Mouse (Mus musculus): ENCODE measurements around the gene Rabgap1.
"Not testable (repeated sequence)": the region's sequence is repeated elsewhere in the genome, so short reads cannot be mapped to it uniquely, and the experiment has no call there.

Rabgap1 gene

DNA sequence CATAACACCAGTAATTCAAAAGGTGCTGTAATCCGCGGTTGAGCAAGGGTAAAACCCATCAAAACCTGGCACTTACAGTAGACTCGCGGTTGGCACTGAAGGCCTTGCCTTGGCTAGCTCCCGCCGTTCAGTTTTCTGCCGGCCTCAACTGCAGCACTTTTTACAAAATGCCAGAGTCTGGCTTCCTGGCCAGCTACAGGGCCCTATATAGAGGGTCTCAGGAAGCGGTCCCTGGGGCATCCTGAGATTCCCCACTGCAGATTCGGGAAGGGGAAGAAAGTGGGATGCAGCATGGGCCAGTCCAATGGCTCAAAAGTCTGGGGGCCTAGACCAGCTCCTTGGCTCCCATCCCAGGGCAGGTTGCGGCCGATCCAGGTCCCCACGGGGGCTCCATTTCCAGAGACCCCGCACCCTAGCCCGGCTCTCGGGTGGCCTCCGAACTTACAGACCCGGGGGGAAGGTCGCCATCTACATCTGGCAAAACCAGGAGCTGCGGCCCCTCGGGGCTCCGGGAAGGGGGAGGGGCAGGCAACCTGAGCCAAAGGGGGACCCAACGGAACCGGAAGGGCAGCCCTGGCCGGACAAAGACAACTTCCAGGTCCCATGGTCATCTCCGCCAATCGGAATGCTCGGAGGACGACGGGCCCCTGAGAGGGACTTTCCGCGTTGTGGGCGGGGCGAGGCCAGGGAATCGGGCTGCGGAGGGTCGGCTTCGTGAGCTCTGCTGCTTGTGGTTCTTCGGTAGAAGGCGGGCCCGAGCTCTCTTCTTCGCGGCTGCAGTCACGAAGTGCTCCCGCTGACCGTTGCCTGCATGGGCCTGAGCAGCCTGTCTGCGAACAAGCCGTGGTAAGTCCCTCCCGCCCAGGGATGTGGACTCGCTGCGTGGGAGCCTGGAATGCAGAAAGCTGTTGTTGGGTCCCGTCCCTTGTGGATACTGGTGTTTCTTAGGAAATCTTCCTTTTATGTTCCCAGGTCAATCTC is at the start of gene Rabgap1, which contains the start of the genes Zbtb26 and Zbtb6:
TSS of gene Rabgap1 (plus strand) at position 669 of the 981 bp plus-strand sequence.
TSS of gene Zbtb26 (minus strand) at position 525 of the 981 bp plus-strand sequence.
TSS of gene Zbtb6 (minus strand) at position 561 of the 981 bp plus-strand sequence.
- DNase-seq, result peak; percentile 98

DNA sequence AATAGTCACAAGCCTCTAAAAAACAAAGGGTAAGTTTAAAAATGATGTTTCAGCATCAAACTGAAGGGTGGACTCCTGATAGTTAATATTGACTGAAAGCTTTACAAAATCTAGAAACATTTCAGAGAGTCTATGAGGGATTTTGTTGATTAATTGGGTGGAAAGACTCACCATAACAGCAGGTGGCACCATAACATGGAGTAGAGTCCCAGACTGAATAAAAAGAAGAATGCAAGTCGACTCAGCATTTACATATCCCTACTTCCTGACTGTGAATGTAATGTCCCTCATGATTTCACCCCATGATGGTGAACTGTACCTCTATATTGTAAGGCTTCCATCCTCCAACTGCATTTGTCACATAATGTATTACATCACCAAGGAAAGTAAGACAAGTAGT is 47.5 kb upstream of the Rabgap1 start:
- DNase-seq, result no peak

DNA sequence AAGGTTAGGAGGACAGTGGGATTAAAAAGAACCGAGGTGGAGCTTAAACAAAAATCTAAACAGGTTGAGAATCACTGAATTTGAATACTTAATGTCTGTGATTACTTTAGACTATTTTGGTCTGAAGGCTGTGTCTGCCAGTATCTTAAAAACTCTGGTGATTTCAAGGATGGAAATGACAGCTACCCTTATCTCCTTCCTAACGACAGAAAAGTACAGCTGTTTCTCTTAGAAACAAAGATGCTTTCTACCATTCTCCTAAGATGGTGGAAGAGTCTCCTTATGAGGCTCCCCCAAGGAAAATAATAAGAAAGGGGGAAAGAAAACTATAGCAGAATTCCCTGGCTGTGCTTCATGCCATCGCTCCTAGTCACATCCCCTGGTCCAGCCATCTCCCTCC is 21.2 kb upstream of the Rabgap1 start:
- DNase-seq, result no peak

DNA sequence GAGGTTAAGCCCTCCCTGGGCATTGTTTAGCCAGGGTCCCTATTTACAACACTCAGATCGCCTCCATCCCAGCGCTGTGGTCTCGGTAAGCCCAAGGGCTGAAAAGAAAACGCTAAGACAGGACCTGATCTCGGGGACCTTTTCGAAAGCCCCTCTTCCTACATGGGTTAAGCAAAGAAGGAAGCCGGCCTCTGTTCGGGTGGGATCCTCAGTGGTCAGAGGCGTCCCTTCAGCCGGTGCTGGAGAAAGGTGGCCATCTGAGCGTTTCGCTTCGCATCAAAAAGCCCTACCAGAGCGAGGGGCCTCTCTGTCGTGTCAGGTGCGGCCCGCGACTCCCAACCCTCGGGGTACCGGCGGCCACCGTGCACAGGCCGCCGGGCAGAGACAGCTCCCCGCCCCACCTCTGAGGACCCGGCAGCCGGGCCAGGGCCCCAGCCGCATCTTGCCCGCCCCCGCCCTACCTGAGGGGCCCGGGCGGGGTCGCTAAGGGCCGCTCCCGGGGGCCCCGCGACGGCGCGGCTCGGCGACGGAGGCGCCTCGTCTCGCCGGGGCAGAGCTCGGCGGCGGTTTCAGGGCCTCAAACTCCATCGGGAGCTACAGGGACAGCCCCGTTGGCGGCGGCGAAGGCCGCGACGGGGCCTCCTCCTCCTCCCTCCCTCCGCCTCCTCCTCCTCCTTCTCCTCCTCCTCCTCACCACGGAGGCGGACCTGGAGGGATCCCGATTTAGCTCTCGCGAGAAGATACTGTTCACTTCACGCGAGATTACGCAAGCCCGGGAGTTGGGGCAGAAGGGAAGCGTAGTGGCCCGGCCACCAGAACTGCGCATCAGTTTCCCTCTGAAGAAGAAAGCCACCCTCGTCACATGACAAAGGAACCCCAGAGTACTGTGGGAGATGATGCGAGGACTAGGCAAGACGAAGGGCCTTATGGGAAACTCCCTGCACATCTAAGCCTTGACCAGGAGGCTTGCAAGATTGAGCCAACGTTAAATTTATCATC is 20.5 kb upstream of the Rabgap1 start, which contains the start of gene Rc3h2:
TSS of gene Rc3h2 (minus strand) at position 598 of the 999 bp plus-strand sequence.
- peak; percentile 96 for DNase-seq

DNA sequence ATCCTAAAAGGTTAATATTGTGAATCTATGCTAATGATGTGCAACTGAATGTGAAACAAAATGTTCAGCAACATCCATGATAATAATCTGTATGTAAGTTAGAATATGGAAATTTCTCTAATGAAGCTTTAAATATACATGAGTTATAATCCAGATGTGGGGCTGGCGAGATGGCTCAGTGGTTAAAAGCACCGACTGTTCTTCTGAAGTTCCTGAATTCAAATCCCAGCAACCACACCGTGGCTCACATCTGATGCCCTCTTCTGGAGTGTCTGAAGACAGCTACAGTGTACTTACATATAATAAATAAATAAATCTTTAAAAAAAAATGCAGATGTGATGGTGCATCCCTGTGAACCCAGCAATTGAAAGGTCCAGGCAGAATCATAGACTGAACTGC is 19.4 kb upstream of the Rabgap1 start:
- no peak for DNase-seq

DNA sequence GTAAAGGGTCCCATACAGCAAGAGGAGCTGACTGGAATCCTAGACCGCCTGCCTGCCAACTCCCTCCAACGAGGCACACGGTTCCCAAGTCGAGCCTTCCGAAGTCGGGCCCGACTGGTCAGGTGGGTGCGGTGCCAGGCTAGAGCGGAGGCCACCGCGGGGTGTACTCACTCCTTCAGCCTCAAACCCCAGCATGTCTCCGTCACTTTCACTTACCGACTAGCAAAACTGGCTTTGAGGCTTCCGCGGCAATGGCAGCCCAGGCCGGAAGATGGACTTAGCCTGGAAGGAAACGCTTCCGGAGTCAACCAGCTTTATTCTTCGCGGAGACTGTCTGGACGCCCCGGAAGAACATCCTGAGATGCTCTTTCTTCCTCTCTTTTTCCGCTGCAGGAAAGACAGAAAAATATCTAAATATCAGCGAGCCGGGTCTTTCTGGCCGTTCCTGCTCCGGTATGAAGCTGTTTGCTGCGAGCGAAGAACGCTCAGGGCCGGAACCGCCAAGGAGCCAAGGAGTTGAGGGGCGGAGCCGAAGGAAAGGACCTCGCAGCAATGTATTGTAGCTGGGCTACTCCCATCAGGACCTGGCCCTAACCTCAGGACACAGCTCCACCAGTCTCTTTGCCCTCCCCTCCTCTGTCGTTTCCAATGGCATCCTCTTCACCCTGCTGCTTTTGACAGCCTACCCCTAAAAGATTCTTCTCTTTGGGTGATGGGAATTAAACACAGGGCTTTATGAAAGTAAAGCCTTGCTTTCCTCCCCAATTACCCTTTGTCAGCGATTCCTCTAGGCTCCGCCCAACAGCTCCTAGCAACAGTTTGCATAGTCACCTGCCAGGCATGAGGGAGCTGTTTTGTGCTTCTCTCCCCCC is 12.2 kb upstream of the Rabgap1 start:
- peak; percentile 90 for DNase-seq

DNA sequence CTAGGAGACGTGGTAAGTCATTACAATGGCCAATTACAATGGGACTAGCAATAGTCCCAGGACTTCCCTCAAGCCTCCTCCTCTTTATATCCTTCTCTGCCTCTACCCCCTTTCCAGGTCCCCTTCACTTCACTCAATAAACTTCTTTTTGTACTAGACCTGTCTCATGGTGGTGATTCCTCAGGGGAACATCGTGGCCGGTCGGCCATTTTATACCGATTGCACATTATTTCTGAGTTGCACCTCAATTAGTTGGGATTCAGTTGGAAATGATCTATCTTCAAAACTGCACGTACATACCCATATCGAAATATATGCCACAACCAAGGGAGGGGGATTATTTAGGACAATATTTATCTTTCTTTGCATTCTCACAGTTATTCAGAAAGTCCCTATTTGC is 11.5 kb upstream of the Rabgap1 start:
- no peak for DNase-seq

DNA sequence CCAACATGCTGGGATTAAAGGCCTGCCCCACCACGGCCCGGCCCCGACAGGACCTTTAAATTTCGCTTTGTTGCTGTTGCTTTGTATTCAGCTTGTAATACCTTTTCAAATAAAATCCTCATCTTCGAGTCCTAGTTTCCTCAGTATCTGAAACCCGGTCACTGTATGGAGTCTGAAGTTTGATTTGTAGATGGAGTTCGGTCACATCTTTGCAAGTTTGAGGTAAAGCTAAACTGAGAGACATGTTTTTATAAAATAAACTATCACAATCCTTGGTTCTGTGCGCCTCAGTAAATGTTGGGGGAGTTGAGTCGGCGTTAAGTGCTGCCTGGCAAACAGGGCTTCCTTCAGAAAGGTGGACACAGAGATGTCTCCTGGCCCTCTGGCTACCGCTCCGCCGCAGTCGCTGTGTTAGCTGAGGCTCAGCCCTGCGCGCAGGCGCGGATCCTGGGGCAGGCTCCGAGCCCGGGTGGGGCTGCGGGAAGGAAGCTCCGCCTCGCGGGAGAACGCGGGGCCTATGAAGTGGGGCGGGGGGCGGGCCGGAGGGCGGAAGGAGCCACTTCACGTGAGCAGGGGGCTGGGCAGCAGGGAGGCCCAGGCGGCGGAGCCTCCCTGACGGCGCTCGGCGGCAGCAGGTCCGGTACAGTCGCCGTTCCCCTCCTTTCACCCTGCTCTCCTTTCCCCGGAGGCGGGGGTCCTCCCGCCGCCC is 8.7 kb downstream of the Rabgap1 start:
- DNase-seq, result peak; percentile 96

DNA sequence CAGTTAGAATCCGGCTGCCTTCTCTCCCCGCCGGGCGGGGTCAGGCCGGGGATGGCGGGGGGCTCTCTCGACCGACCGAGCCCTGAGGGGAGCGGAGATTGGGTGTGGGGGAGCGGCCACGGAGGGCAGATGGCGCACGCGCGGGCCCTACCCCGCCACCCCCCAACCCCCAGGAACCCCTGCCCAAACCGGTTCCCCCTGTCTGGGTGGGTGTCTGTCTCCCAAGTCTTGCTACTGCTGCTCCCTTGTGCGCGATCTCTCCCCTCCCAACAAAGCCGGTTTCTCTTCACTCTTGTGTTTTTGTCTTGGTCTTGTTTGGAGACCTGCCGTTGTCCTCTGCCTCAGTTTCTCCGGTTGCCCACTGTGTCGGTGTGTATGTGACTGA is 9.3 kb downstream of the Rabgap1 start:
- no peak for DNase-seq

DNA sequence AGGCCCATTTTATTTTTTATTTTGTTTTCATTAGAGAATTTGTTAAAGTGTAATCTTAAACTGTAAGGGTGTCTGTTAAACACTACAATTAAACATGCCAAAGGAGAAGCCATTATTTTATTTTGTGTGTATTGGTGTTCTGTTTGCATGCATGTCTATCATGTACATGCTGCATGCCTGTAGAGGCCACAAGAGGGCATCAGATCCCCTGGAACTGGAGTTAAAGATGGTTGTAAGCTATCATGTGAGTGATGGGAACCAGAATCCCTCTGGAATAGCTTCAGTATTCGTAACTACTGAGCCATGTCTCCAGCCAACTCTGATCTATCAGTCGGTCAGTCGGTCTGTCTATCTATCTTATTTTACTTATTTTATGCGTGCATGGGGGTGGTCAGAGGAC is 17.6 kb downstream of the Rabgap1 start:
- DNase-seq, result no peak

DNA sequence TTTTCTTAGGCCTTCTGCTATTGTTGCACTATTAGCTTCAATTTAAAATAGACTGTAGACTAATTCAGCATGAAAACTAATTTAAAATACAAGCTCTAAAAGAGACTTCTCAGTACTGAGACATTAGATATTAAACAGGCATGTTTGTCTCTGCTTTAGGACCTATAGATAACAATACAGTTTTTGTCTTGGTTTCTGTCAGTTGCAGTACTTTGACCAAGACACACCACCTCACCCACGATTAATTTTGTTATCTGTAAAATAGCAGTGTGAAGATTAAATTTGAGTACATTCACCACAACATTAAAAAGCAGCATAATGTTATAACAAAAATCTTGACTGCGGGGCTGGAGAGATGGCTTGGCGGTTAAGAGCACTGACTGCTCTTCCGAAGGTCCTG is 23.2 kb downstream of the Rabgap1 start:
- no peak for DNase-seq

DNA sequence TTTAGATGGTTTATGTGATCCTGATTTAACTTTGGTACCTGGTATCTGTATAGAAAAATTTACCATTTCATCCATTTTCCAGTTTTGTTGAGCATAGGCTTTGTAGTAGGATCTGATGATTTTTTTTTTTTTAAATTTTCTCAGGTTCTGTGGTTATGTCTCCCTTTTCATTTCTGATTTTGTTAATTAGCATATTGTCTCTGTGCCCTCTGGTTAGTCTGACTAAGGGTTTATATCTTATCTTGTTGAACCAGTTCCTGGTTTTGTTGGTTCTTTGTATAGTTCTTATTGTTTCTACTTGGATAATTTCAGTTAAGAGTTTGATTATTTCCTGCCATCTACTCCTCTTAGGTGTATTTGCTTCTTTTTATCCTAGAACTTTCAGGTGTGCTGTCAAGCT is 36.5 kb downstream of the Rabgap1 start:
- DNase-seq, result no peak

DNA sequence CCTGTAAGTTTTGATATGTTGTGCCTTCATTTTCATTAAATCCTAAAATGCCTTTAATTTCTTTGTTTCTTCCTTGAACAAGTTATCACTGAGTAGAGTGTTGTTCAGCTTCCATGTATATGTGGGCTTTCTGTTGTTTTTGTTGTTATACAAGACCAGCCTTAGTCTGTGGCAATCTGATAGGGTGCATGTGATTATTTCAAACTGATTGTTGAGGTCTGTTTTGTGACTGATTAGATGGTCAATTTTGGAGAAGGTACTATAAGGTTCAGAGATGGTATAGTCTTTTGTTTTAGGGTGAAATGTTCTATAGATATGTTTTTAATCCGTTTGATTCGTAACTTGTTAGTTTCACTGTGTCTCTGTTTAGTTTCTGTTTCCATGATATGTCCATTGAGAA is 37.0 kb downstream of the Rabgap1 start:
- DNase-seq, result no peak

DNA sequence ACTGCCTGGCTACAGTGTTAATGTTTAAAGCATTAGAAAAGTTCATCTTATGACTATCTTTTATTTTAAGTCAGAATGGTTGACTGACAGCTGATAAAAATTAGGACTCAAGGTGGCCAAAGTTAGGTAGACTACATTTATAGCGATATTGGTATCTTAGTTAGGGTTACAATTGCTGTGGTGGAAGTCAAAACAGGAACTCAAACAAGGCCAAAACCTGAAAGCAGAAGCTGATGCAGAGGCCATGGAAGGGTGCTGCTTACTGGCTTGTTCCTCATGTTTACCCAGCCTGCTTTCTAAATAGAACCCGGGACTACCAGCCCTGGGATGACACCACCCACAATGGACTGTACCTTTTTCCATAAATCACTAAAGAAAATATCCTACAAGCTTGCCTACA is 41.1 kb downstream of the Rabgap1 start:
- DNase-seq, result no peak

DNA sequence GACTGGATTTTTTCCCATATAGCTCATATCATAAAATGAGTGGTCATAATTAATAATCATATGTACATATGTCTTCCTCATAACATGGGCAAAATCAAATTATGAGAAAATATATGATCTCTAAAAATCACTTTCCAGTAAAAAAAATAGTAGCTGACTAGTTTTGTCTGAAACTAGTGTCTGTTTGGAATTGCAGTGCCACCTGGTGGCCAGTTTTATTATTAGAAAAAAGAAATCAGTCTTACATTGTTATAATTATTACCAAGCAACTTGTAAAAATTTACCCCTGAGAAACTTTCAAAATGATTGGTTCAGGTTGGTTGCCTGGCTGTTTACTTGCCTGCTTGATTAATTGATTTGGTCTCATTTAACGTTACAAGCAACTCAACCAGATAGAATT is 42.3 kb downstream of the Rabgap1 start:
- peak; percentile 37 for DNase-seq

DNA sequence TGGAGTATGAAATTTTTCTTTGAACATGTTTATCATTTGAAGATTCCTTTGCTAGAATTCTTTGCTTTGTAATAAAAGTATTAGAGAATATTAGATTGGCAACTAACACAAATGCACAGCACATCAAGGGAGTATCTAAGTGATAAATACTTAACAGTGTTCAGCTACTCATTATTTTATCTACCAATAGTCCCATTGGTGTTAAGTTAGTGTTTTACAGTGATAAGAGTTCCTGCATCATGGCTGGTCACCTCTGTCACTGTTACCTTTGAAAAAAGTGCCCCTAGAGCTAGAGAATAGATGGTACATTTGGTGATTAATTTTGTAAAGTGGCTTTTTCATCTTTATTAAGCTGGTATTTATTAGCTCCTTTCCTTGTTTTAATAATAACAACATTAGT is 43.3 kb downstream of the Rabgap1 start:
- DNase-seq, result no peak

DNA sequence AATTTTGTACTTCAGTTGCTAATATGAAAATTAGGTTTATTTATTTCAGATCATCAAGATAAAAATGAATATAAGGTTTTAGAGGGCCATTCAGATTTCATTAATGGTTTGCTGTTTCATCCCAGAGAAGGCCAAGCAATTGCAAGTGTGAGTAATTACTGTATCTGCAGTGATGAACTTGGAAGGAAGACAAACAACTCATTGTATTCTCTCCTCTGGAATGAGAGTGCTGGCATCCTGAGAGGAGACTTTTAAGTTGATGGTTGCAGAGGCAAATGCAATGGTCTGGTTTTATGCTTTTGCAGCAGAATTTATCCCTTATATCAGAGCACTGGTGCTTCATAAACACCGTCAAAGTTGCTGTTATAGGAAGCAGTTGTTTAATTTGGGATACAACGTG is 45.9 kb downstream of the Rabgap1 start:
- DNase-seq, result no peak

DNA sequence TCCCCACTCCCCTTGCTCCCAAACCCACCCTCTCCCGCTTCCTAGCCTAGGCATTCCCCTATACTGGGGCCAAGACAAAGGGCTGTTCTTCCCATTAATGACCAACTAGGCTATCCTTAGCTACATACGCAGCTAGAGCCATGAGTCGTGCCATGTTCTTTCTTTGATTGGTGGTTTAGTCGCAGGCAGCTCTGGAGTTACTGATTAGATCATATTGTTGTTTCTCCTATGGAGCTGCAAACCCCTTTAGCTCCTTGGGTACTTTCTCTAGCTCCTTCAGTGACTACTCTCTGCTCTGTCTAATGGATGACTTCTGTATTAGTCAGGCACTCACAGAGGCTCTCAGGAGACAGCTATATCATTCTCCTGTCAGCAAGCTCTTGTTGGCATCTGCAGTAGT is 54.2 kb downstream of the Rabgap1 start:
- DNase-seq, result no peak

DNA sequence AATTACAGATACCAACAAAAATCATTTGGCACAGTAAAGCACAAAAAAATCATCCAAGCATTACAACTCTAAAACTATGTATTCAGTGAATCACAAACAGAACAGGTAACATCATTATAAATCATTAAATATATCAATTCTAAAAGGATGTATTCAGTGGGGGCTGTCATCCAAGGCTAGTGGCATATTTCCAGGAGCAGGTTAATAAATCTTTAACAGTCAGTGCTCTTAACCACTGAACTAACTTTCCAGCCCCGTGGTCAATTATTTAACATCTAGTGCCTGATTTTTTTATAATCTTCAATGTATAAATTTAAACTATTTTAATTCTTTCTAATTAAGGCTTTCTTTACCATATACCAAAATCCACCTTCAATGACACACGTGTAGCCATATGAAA is 62.8 kb downstream of the Rabgap1 start:
- not testable (repeated sequence) for DNase-seq

DNA sequence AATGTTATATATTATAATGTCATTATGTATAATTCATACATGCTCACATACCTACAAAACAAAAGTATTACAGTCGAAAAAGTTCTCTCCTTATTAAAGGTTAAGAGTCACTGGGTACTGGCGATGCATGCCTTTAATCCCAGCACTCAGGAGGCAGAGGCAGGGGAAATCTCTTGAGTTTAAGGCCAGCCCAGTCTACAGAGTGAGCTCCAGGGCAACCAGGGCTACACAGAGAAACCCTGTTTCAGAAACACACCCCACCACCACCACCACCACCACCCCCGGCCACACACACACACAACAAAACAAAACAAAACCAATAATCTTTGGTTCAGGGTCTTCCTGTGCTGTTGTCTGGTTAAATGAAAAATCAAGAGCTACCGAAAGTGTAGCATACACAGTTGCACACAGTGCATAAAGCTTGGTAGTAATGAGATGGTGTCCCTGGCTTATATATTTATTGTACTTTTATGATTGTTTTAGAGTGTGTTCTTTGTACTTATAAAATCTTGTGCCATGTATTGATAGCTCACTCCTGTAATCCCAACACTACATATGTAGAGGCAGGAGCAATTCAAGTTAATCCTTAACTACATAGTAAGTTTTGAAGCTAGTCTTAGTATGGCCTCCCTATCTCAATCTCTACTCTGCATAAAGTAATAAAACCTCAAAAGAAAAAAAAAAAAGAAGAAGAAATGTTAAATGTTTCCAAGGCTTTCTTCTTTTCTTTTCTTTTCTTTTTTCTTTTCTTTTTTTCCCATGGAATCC is 68.2 kb downstream of the Rabgap1 start:
- no peak for DNase-seq

All from kidney, postnatal 10 days (tissue).